Mouse (Mus musculus) neural tube, embryonic 15.5 days (tissue): ENCODE measurements around the gene Ninl. TPM values are rescaled to one million over a fixed set of nuclear protein-coding genes. Genes with fewer than 3 reads are reported as not detected.

ENCODE experiments used
- ATAC-seq: fragments of 200-750 bp; cut with Nextera tagmentation; 2 replicates; pipeline ENCODE4 v1.8.0; 2017; ENCODE audit warnings: mild to moderate bottlenecking, moderate TSS enrichment, moderate library complexity; ENCODE audit not compliant: low FRiP score
- H3K27ac ChIP-seq: fragments of 300-500 bp; sonication (generic); replicated peaks from 2 replicates; pipeline ENCODE4 v1.5.1; 2015; ENCODE audit warnings: mild to moderate bottlenecking, inconsistent platforms
- H3K27me3 ChIP-seq: fragments of 300-500 bp; sonication (generic); replicated peaks from 2 replicates; pipeline ENCODE4 v1.6.1; 2015; ENCODE audit warnings: inconsistent platforms
- H3K36me3 ChIP-seq: fragments of 300-500 bp; sonication (generic); 2 replicates; pipeline ENCODE4 v1.6.1; 2015; ENCODE audit warnings: inconsistent platforms
- H3K4me1 ChIP-seq: fragments of 300-500 bp; sonication (generic); 2 replicates; pipeline ENCODE4 v1.6.1; 2015; ENCODE audit warnings: inconsistent platforms
- H3K4me2 ChIP-seq: fragments of 300-500 bp; sonication (generic); 2 replicates; pipeline ENCODE4 v1.6.1; 2015; ENCODE audit warnings: inconsistent platforms, mild to moderate bottlenecking, moderate library complexity
- H3K4me3 ChIP-seq: fragments of 300-500 bp; sonication (generic); replicated peaks from 2 replicates; pipeline ENCODE4 v1.5.1; 2015; ENCODE audit warnings: mild to moderate bottlenecking, inconsistent platforms
- H3K9ac ChIP-seq: fragments of 300-500 bp; sonication (generic); replicated peaks from 2 replicates; pipeline ENCODE4 v1.6.1; 2015; ENCODE audit warnings: mild to moderate bottlenecking, inconsistent platforms
- H3K9me3 ChIP-seq: fragments of 300-500 bp; sonication (generic); replicated peaks from 2 replicates; pipeline ENCODE4 v1.6.1; 2016; ENCODE audit warnings: inconsistent platforms
- WGBS: fragments of 180-500 bp; shearing (Covaris S2); methylation state at CpG from one replicate; pipeline ENCODE4 v1.1.7; 2015; ENCODE audit warnings: mixed read lengths; 5-methylcytosine and 5-hydroxymethylcytosine counted together
- polyA plus RNA-seq: library from polyadenylated mRNA; unstranded; fragments of >200 nt; fragmentation: Nextera tagmentation; extraction: Ambion mirVana; gene quantifications from 2 replicates; pipeline ENCODE4 v1.2.1, GENCODE M21; 2015

Ninl gene
- polyA plus RNA-seq, 1 experiment from 2014 or later = 2.9 TPM

- H3K27ac ChIP-seq = no peak overlapping the region
- no peak for ATAC-seq
- no peaks in the 10 kb centered on the region for H3K9me3 ChIP-seq
- no peaks in the 10 kb centered on the region for H3K27me3 ChIP-seq
- no peak overlapping the region for H3K4me2 ChIP-seq
- no peak overlapping the region for H3K9ac ChIP-seq
- H3K4me1 ChIP-seq = no peaks in the 10 kb centered on the region
- H3K4me3 ChIP-seq = no peak overlapping the region
- 70% methylated on average over 7 of the region's 7 CpGs for WGBS
- 0 out of 2 replicates have a peak, but pooled peaks cover 6% of the 10 kb centered on the region for H3K36me3 ChIP-seq
Measured at GRCm38 (mm10) chr2:150971856-150972255, 67.3 kb downstream of the Ninl start.

DNA sequence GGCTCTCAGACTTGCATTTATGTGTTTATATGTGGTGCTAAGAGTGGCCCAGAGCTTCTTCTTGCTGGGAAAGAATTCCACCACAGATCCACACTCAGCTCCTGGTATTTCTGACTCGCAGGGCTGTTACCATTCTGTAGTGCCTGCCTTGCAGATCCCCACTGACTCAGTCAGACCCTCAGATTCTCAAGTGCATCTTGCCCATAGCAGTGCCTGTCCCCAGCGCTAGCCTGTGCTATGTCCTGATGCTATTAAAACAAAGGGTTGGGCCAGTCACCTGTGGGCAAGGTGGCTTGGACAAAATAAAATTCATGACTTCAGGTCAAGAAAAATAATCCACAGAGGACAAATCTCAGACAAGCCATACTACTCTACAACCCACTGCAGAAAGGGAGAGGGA lies 70.0 kb downstream of the Ninl start:
- ATAC-seq = no peak
- Histone ChIP-seq H3K27me3 (no peaks in the 10 kb centered on the region), H3K4me2 (no peak overlapping the region), H3K9ac (no peak overlapping the region), H3K27ac (no peak overlapping the region), H3K4me3 (no peak overlapping the region), H3K4me1 (no peaks in the 10 kb centered on the region), H3K36me3 (0 out of 2 replicates have a peak, but pooled peaks cover 6% of the 10 kb centered on the region), H3K9me3 (no peaks in the 10 kb centered on the region)
- 96% methylated on average over 2 of the region's 2 CpGs for WGBS

- Histone ChIP-seq H3K4me2 (no peak overlapping the region), H3K4me3 (no peak overlapping the region), H3K36me3 (0 out of 2 replicates have a peak, but pooled peaks cover 6% of the 10 kb centered on the region), H3K4me1 (no peaks in the 10 kb centered on the region), H3K27ac (no peak overlapping the region), H3K9ac (no peak overlapping the region), H3K27me3 (no peaks in the 10 kb centered on the region), H3K9me3 (no peaks in the 10 kb centered on the region)
- ATAC-seq = no peak
- 99% methylated on average over 2 of the region's 2 CpGs for WGBS
Measured at GRCm38 (mm10) chr2:150967491-150967890, 71.7 kb downstream of the Ninl start.

GRCm38 (mm10) chr2:150965951-150966350 lies 73.2 kb downstream of the Ninl start:
- Histone ChIP-seq H3K36me3 (0 out of 2 replicates have a peak, but pooled peaks cover 6% of the 10 kb centered on the region), H3K9me3 (no peaks in the 10 kb centered on the region), H3K27ac (no peak overlapping the region), H3K4me1 (no peaks in the 10 kb centered on the region), H3K27me3 (no peaks in the 10 kb centered on the region), H3K9ac (no peak overlapping the region), H3K4me2 (no peak overlapping the region), H3K4me3 (no peak overlapping the region)
- 92% methylated on average over 10 of the region's 10 CpGs for WGBS
- ATAC-seq = no peak

GRCm38 (mm10) chr2:150964641-150965040 lies 74.5 kb downstream of the Ninl start:
- ATAC-seq = no peak
- Histone ChIP-seq H3K9me3 (no peaks in the 10 kb centered on the region), H3K36me3 (0 out of 2 replicates have a peak, but pooled peaks cover 2% of the 10 kb centered on the region), H3K27me3 (no peaks in the 10 kb centered on the region), H3K4me3 (no peak overlapping the region), H3K4me1 (no peaks in the 10 kb centered on the region), H3K9ac (no peak overlapping the region), H3K27ac (no peak overlapping the region), H3K4me2 (no peak overlapping the region)
- WGBS = 94% methylated on average over 3 of the region's 3 CpGs

- H3K4me3 ChIP-seq = no peak overlapping the region
- H3K9me3 ChIP-seq = no peaks in the 10 kb centered on the region
- no peak overlapping the region for H3K4me2 ChIP-seq
- no peak overlapping the region for H3K27ac ChIP-seq
- no peaks in the 10 kb centered on the region for H3K27me3 ChIP-seq
- no peak for ATAC-seq
- peaks cover 10% of the 10 kb centered on the region for H3K36me3 ChIP-seq
- no peaks in the 10 kb centered on the region for H3K4me1 ChIP-seq
- no peak overlapping the region for H3K9ac ChIP-seq
- 97% methylated on average over 3 of the region's 3 CpGs for WGBS
Measured at GRCm38 (mm10) chr2:150963246-150963645, 75.9 kb downstream of the Ninl start.

DNA sequence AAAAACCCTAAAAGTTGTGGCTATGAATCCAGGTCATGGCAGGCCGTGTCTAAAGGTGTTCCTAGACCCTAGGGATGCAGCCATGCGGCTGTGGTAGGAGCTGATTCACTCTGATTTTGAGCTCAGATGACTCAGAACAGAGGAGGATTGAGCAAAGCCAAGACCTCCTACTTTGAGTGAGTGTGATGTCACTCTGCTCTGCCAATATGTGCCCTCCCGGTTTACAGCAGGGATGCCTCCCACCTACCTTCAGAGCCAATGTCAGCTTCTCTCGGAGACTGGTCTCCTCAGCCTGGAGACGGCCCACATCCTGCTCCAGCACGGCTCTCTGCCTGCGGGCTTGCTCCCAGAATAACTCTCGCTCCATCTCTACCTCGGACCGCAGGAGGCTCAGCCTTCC lies 79.7 kb downstream of the Ninl start:
- ATAC-seq = no peak
- Histone ChIP-seq H3K27ac (no peak overlapping the region), H3K36me3 (peaks cover 12% of the 10 kb centered on the region), H3K9me3 (no peaks in the 10 kb centered on the region), H3K4me2 (no peak overlapping the region), H3K27me3 (no peaks in the 10 kb centered on the region), H3K4me3 (no peak overlapping the region), H3K9ac (no peak overlapping the region), H3K4me1 (no peaks in the 10 kb centered on the region)
- WGBS = 93% methylated on average over 10 of the region's 10 CpGs

GRCm38 (mm10) chr2:150955859-150956258 lies 83.3 kb downstream of the Ninl start:
- peaks cover 12% of the 10 kb centered on the region for H3K36me3 ChIP-seq
- WGBS = 70% methylated on average over 1 of the region's 1 CpGs
- H3K9me3 ChIP-seq = no peaks in the 10 kb centered on the region
- no peaks in the 10 kb centered on the region for H3K27me3 ChIP-seq
- H3K9ac ChIP-seq = no peak overlapping the region
- no peak overlapping the region for H3K4me2 ChIP-seq
- no peak for ATAC-seq
- H3K27ac ChIP-seq = no peak overlapping the region
- no peak overlapping the region for H3K4me3 ChIP-seq
- no peaks in the 10 kb centered on the region for H3K4me1 ChIP-seq

- Histone ChIP-seq H3K9me3 (no peaks in the 10 kb centered on the region), H3K27ac (no peak overlapping the region), H3K27me3 (no peaks in the 10 kb centered on the region), H3K4me1 (no peaks in the 10 kb centered on the region), H3K9ac (no peak overlapping the region), H3K36me3 (peaks cover 7% of the 10 kb centered on the region; the same call in 1 of the 2 replicates), H3K4me2 (no peak overlapping the region), H3K4me3 (no peak overlapping the region)
- ATAC-seq = no peak
- WGBS = 100% methylated on average over 2 of the region's 2 CpGs
Measured at GRCm38 (mm10) chr2:150951201-150951600, 88.0 kb downstream of the Ninl start.

- Histone ChIP-seq H3K36me3 (peaks cover 7% of the 10 kb centered on the region; the same call in 1 of the 2 replicates), H3K9ac (no peak overlapping the region), H3K4me2 (no peak overlapping the region), H3K27ac (no peak overlapping the region), H3K9me3 (no peaks in the 10 kb centered on the region), H3K4me3 (no peak overlapping the region), H3K4me1 (no peaks in the 10 kb centered on the region), H3K27me3 (no peaks in the 10 kb centered on the region)
- no peak for ATAC-seq
- 94% methylated on average over 6 of the region's 6 CpGs for WGBS
Measured at GRCm38 (mm10) chr2:150950056-150950455, 89.1 kb downstream of the Ninl start.

GRCm38 (mm10) chr2:150949652-150950051 lies 89.5 kb downstream of the Ninl start:
- H3K9ac ChIP-seq = no peak overlapping the region
- 99% methylated on average over 3 of the region's 3 CpGs for WGBS
- H3K4me1 ChIP-seq = no peaks in the 10 kb centered on the region
- H3K4me2 ChIP-seq = no peak overlapping the region
- H3K4me3 ChIP-seq = no peak overlapping the region
- no peak overlapping the region for H3K27ac ChIP-seq
- H3K36me3 ChIP-seq = peaks cover 7% of the 10 kb centered on the region; the same call in 1 of the 2 replicates
- no peak for ATAC-seq
- no peaks in the 10 kb centered on the region for H3K27me3 ChIP-seq
- no peaks in the 10 kb centered on the region for H3K9me3 ChIP-seq

GRCm38 (mm10) chr2:150948786-150949185 lies 90.4 kb downstream of the Ninl start:
- no peak overlapping the region for H3K4me3 ChIP-seq
- no peak overlapping the region for H3K9ac ChIP-seq
- WGBS = 92% methylated on average over 5 of the region's 5 CpGs
- H3K4me2 ChIP-seq = no peak overlapping the region
- peaks cover 7% of the 10 kb centered on the region; the same call in 1 of the 2 replicates for H3K36me3 ChIP-seq
- H3K4me1 ChIP-seq = no peaks in the 10 kb centered on the region
- no peaks in the 10 kb centered on the region for H3K9me3 ChIP-seq
- ATAC-seq = no peak
- no peak overlapping the region for H3K27ac ChIP-seq
- H3K27me3 ChIP-seq = no peaks in the 10 kb centered on the region
